Mouse (Mus musculus) gastrocnemius, adult 18-20 months (tissue): ENCODE measurements around the gene Ahnak2. TPM values are rescaled to one million over a fixed set of nuclear protein-coding genes. Genes with fewer than 3 reads are reported as not detected.

Experiments
- DNase-seq: peaks from one replicate; pipeline ENCODE4 v3.0.0; 2021; ENCODE audit warnings: low spot score
- microRNA-seq: library from miRNA; unstranded; fragments of <30 nt; microRNA quantifications from one replicate; pipeline ENCODE4 v1.2.0, GENCODE M21; 2021
- total RNA-seq, 2 experiments: library from RNA; stranded (reverse); gene quantifications; 2 replicates each; pipeline ENCODE4 v1.2.3; 2021

Ahnak2 gene
- total RNA-seq, 2 experiments from 2014 or later = 7.2 to 7.8 TPM

DNA sequence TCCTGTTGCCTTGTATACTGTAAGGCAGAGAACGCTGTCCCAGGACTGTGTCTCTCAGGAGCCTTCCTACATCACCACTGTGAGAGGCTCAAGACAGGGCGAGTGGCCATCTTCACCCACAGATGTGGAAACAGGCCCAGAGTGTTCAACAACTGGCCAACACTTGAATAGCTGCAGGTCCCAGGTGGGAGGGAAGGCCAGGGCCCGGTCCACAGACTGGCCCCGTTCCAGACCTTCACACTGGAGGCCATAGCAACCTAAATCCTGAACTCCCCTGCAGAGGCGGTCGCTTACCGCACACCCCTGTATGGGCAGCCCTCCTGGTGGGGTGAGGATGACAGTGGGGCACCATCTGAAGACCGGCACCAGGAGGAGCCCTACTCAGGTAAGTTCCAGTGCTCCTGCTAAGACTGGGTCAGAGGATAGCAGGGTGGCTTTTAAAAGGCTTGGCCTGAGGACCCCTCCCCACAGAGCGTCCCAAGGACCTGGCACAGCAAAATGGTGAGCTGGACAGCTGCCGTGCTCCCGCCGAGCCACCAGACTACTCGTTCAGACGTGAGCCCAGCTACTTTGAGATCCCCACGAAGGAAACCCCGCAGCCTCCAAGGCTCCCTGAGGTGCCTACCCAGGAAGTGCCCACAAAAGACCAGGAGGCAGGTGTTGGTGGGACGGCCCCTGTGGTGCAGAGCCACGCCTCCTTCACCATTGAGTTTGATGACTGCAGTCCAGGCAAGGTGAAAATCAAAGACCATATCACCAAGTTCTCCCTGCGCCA lies 67.4 kb downstream of the Ahnak2 start:
- DNase-seq = no peak

DNA sequence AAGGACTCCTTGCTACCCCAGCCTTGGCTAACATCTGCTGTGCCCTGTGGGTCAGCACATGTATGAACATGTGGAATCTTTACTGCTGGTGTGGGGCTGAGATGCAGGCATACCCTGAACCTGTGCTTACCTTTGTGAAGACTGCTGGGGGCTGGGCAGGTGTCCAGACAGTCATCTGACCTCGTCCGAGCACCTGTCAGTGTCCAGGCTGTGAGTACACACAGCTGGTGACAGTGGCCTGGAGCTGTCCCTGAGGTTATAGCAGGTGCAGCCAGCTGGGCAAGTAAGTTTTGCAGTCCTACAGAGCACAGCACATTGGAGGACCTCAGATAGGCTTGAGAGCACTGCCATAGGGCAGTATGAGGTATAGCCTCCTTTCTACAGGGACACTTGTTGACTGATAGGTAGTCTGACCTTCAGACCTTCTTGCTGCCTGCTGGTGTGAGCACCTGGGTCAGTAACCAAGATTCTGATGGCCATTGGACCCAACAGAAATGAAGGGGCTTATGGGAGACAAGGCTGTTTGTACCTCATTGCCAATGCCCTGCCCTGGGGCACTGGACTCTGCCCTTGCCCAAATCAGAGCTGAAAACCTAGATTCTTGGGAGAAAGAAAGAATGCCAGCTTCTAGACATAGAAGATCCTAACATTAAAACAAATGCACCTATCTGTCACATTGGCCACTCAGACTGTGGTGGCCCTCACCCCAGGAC lies 68.2 kb downstream of the Ahnak2 start:
- no peak for DNase-seq

- DNase-seq = no peak
These were observed 69.9 kb downstream of the Ahnak2 start for GRCm38 (mm10) chr12:112732591-112732990.

GRCm38 (mm10) chr12:112730808-112731207 lies 71.6 kb downstream of the Ahnak2 start:
- DNase-seq = no peak

DNA sequence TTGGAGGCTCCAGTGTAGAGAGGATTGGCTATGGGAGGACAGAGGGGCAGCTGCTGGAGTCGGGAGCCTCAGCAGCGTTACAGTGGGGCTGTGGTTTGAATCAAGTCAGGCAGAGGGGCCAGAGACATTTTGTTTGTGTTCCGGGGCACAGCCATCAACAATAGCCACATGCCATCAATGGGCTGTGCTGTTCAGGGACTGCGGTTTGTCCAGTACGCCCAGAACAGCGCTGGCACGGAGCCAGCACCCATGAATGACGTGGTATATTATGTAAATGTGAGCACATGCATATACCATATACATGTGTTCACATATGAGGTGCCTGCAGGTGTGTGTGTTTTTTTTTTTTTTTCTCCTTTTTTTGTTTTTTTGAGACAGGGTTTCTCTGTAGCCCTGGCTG lies 74.7 kb downstream of the Ahnak2 start:
- no peak for DNase-seq

GRCm38 (mm10) chr12:112724077-112724805 lies 78.2 kb downstream of the Ahnak2 start:
- DNase-seq = peak; percentile 48

DNA sequence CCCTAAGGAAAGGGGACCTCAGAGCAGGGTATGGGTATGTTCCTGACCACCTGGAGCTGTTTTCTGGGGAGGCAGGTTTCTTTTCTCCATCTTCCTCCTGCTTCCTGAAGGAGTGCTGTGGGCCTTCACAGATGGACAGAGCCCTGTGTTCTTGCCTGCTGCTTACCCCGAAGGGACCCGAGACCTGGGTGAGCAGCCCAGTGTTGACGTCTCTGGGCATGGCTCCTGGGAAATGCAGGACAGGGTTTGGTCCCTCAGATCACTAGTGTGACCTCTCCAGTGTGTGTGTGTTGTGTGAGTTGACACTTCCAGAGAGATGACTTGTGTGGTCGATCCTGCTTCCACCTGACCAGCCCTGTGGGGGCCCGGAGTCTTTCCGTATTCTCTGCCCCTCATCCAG lies 79.0 kb downstream of the Ahnak2 start:
- no peak for DNase-seq

DNA sequence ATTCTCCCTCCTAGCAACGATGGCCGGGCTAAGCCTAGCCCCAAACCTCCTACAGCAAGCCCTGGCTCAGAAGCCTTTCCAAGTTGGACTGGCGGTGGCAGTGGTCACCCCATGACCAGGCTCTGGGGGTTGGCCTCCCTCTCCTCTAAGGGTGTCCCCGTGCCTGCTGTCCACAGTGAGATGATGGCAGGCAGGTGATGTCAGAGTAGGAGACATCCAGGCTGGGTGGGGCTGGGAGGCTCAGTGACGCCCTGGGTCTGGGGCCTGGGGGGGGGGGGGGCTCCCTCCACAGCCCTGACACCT lies 79.5 kb downstream of the Ahnak2 start:
- no peak for DNase-seq

DNA sequence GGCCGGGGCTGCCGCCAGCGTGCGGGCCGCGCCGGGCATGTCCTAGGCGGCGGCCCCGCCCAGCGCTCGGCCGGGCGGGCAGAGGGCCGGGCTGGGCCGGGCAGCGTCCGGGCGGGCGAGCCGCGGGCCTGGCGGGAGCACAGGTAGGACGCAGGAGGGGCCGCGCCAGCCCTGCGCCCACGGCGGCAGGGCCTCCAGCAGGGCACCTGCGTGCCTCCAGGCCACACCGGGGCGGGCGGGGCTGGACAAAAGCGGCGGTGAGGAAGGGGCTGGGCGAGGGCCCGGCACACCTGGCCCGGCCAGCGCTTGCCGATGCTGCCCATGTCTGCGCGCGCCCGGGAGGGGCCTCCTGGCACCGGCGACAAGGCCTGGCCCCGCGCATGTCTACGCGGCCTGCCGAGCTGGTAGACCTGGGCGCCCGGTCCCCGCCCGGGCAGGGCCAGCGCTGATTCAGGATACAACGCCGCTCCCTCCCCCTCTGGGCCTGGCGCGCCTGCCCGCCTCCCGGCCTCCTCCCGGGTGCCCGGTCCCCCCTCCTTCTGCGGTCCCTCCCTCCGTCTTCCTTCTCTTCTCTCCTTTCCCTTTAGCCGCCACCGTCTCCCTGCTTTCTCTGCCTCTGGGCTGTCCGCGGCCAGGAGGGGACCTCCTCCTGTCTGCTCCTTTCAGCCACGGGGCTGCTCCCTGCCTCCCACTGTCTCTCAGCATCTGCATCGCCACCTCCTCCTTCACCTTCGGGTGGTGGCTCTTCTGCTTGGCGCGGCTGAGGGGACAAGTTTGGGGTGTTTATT lies 80.0 kb downstream of the Ahnak2 start:
- DNase-seq = peak; percentile 48

Small RNAs within 50 kb of the gene (microRNA-seq; reads per million reads assigned to microRNA genes)
- gene Mir6940 = 1.7 reads per million

Other genes with a start within 250 kb of the Ahnak2 start
- gene Inf2, start 213.9 kb downstream of the Ahnak2 start, total RNA-seq = 10 to 100 TPM in 1 of 2 experiments, 1 to 10 TPM in 1; 7.7 to 11.0 TPM
- gene Adssl1, start 182.6 kb downstream of the Ahnak2 start, total RNA-seq = 1,000 to 10,000 TPM in 1 of 2 experiments, 100 to 1,000 TPM in 1; 975 to 1,075 TPM
- 10 to 100 TPM; 21.6 to 22.7 TPM for gene Siva1, start 158.0 kb downstream of the Ahnak2 start, total RNA-seq
- gene Akt1, start 127.8 kb downstream of the Ahnak2 start, total RNA-seq = 10 to 100 TPM; 44.7 to 49.5 TPM
- under 1 TPM; 0.59 to 0.90 TPM for gene Zbtb42, start 123.8 kb downstream of the Ahnak2 start, total RNA-seq
- 10 to 100 TPM in 1 of 2 experiments, 1 to 10 TPM in 1; 9.0 to 12.8 TPM for gene Cep170b, start 82.2 kb downstream of the Ahnak2 start, total RNA-seq
- 1 to 10 TPM; 1.3 to 3.4 TPM for gene Pld4, start 42.0 kb downstream of the Ahnak2 start, total RNA-seq
- gene Clba1, start 6.3 kb upstream of the Ahnak2 start, total RNA-seq = under 1 TPM; 0.34 to 0.57 TPM
- gene Cdca4, start 26.8 kb upstream of the Ahnak2 start, total RNA-seq = 1 to 10 TPM; 2.2 to 2.8 TPM
- gene Gpr132, start 65.6 kb upstream of the Ahnak2 start, total RNA-seq = under 1 TPM in 1 of 2 experiments, not detected in 1; 0.14 TPM
- 10 to 100 TPM; 22.1 to 24.0 TPM for gene Jag2, start 127.1 kb upstream of the Ahnak2 start, total RNA-seq
- gene Nudt14, start 139.5 kb upstream of the Ahnak2 start, total RNA-seq = 1 to 10 TPM; 6.5 to 7.6 TPM
- 10 to 100 TPM; 19.6 to 20.4 TPM for gene Btbd6, start 173.8 kb upstream of the Ahnak2 start, total RNA-seq
- gene Brf1, start 198.0 kb upstream of the Ahnak2 start, total RNA-seq = 10 to 100 TPM; 17.8 to 18.5 TPM
- 10 to 100 TPM; 33.7 to 35.0 TPM for gene Pacs2, start 211.9 kb upstream of the Ahnak2 start, total RNA-seq